Comparison of ENCODE assay signal across 19 mouse cellular contexts in the genomic region with DNA sequence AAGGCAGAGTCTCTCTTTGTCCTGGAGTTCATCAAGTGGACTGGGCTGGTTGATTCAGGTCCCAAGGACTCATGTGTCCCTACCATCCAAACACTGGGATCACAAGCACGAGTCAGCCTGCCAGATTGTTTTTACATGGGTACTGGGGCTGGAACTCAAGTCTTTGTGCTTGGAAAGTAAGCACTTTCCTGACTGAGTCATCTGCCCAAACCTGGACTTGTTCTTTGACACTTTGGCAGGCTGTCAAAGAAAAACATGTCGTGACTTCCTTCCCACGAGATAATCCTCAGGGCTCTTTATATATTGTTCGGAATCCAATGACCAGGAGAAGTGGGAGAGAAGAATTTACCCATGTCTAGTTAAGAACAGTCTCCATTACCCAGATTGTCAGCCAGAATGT. TPM values are rescaled to one million over a fixed set of nuclear protein-coding genes. Genes with fewer than 3 reads are reported as not detected.
"Had no signal": no experiment of that assay in that cellular context is flagged by ENCODE, and none has a peak within 500 bp of the region (broad histone marks: within the 10 kb centered on the region; RNA-seq: fewer than 3 reads in every experiment).

No protein-coding gene starts in this region.

- H3K36me3 ChIP-seq: liver, embryonic 13.5 days had no signal

- H3K9ac ChIP-seq: liver, embryonic 13.5 days had no signal

- H3K4me3 ChIP-seq: left cerebral cortex, adult 2 months; liver, embryonic 13.5 days had no signal

- H3K27me3 ChIP-seq: liver, embryonic 13.5 days had no signal

- H3K9me3 ChIP-seq: liver, embryonic 13.5 days had no signal

- H3K4me1 ChIP-seq: liver, embryonic 13.5 days had no signal

- DNase-seq: layer of hippocampus, postnatal 36 days; liver, embryonic 13.5 days; lung, adult 2 months; lung, postnatal 14 days; lung, postnatal 4 days; midbrain, embryonic 14.5 days; thymus, adult 18-20 months; thymus, postnatal 36 days had no signal

- H3K27ac ChIP-seq: left cerebral cortex, adult 2 months; liver, embryonic 13.5 days had no signal

- H3K4me2 ChIP-seq: liver, embryonic 13.5 days; midbrain, embryonic 11.5 days had no signal

RNA-seq across cellular contexts. Expression of a gene that starts 5.1 kb away (rescaled TPM):
- polyA plus RNA-seq: limb, embryonic 11.5 days; liver, embryonic 13.5 days; lung, embryonic 16.5 days; midbrain, embryonic 11.5 days; midbrain, postnatal 0 days; neural tube, embryonic 11.5 days; urinary bladder, adult 2 months had no signal

RNA-seq across cellular contexts. Expression of a gene that starts 45.9 kb away (rescaled TPM):
- polyA plus RNA-seq: limb, embryonic 11.5 days; liver, adult 2 months; liver, embryonic 13.5 days; liver, embryonic 16.5 days; small intestine, adult 2 months; stomach, embryonic 16.5 days had no signal
